Mouse (Mus musculus) lung, postnatal 0 days (tissue): Measurements from ENCODE around the gene Sgms1.

Source experiments
- CTCF ChIP-seq: IDR thresholded peaks from 2 replicates; pipeline ENCODE4 v1.5.1; 2016; ENCODE audit warnings: antibody characterized with exemption, mild to moderate bottlenecking
- EP300 ChIP-seq: IDR thresholded peaks from 2 replicates; pipeline ENCODE4 v1.6.1; 2016; ENCODE audit warnings: antibody characterized with exemption, mild to moderate bottlenecking, control low read depth

DNA sequence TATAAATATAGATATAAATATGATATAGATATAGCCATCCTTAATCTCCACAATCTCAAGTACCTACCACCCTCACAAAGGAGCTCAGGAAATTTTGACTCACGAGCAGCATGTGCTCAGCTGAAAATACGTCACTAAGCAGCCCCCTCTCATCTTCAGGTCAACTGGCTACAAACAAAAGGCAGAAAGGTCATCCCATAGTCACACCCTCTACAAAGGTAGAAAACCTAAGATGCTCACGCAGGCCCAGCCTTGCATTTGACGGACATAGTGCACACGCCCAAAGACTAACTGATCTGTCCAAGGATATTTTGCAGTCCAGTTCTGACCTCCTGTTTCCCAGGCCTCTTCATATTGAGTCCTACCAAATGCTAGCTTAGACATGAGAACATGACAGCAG lies 159.2 kb downstream of the Sgms1 start:
- TF ChIP-seq EP300 = no peak
- TF ChIP-seq CTCF = no peak
